25 mouse cellular contexts compared by ENCODE assay signal in genomic region chr4:11868565-11868964, GRCm38 (mm10).
"Had no signal": no experiment of that assay in that cellular context is flagged by ENCODE, and none has a peak within 500 bp of the region (broad histone marks: within the 10 kb centered on the region; RNA-seq: fewer than 3 reads in every experiment).

No protein-coding gene starts in this region.

- H3K4me2 ChIP-seq: heart, embryonic 12.5 days; hindbrain, embryonic 12.5 days; hindbrain, embryonic 14.5 days; intestine, embryonic 15.5 days; limb, embryonic 12.5 days; liver, embryonic 13.5 days had no signal

- ATAC-seq: hindbrain, embryonic 16.5 days; inflammation-experienced regulatory T-cells, adult 6 months; intestine, embryonic 15.5 days; intestine, postnatal 0 days had no signal

- H3K4me3 ChIP-seq: gastrocnemius, adult 2 months; heart, embryonic 10.5 days; heart, embryonic 12.5 days; hindbrain, embryonic 10.5 days; hindbrain, embryonic 12.5 days; intestine, embryonic 15.5 days; layer of hippocampus, adult 2 months; left cerebral cortex, adult 2 months; limb, embryonic 10.5 days; limb, embryonic 12.5 days; liver, embryonic 13.5 days had no signal

- H3K9ac ChIP-seq: heart, embryonic 12.5 days; hindbrain, embryonic 12.5 days; hindbrain, embryonic 14.5 days; intestine, embryonic 15.5 days; limb, embryonic 12.5 days; liver, embryonic 13.5 days had no signal

- H3K9me3 ChIP-seq: heart, embryonic 10.5 days; heart, embryonic 12.5 days; hindbrain, embryonic 10.5 days; hindbrain, embryonic 12.5 days; intestine, embryonic 15.5 days; limb, embryonic 10.5 days; limb, embryonic 12.5 days; liver, embryonic 13.5 days had no signal

- H3K27me3 ChIP-seq: heart, embryonic 12.5 days; hindbrain, embryonic 12.5 days; intestine, embryonic 15.5 days; limb, embryonic 12.5 days; liver, embryonic 13.5 days had no signal

- H3K27ac ChIP-seq: gastrocnemius, adult 2 months; heart, embryonic 10.5 days; hindbrain, embryonic 10.5 days; hindbrain, embryonic 12.5 days; hindbrain, embryonic 14.5 days; intestine, embryonic 15.5 days; layer of hippocampus, adult 2 months; left cerebral cortex, adult 2 months; limb, embryonic 10.5 days; limb, embryonic 12.5 days; liver, embryonic 13.5 days had no signal

- DNase-seq: gastrocnemius, adult 2 months; gastrocnemius, postnatal 10 days; gastrocnemius, postnatal 25 days; heart, adult 18-20 months; heart, postnatal 10 days; heart, postnatal 4 days; kidney, adult 18-20 months; kidney, adult 8-10 months; kidney, postnatal 10 days; kidney, postnatal 25 days; kidney, postnatal 4 days; liver, embryonic 13.5 days had no signal

- H3K36me3 ChIP-seq: heart, embryonic 10.5 days; heart, embryonic 12.5 days; hindbrain, embryonic 10.5 days; hindbrain, embryonic 12.5 days; intestine, embryonic 15.5 days; limb, embryonic 10.5 days; limb, embryonic 12.5 days; liver, embryonic 13.5 days had no signal

- H3K4me1 ChIP-seq: hindbrain, embryonic 12.5 days; limb, embryonic 10.5 days; limb, embryonic 12.5 days had no signal
